Comparison of ENCODE assay signal across 17 mouse cellular contexts in the genomic region with DNA sequence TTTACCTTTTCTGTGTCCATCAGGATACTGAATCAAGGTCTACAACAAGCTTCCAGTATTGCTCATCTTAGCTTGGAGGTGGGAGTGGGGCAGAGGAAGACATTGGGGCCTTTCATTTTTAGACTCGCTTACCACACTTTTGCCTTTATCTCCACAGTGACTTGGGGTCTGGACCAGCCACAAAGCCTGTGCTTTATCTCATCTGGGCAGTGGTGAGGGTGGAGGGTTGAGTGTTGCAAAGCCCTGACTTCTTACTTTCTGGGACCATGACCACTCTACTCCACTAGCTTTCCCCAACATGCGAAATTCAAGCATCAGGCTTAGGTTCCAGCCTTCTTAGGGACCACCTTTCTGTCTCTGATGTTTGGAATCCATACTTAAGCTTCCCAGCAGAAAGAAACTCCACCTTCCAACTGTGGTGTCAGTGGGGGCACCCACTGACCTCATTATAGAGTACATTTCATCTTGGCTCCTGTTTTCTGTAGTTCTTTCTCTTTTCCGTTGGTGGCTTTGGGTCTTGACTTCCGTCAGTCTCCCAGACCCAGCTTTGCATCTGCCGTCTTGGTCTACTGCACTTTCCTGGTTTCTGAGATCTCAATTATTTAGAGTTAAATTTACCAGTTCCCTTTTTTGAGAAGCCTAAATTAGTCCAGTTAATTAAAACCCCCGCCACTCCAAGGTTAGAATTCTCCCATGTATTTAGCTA.
A peak's percentile ranks its signal among the peaks of the same experiment; 100 is the strongest.
DNase-seq lines count a peak whose midpoint lies in the region; ATAC-seq lines count a peak whose summit lies in the region.
"Had no signal": no experiment of that assay in that cellular context is flagged by ENCODE, and none has a peak within 500 bp of the region (broad histone marks: within the 10 kb centered on the region; RNA-seq: fewer than 3 reads in every experiment).

No protein-coding gene starts in this region.

- DNase-seq in heart, adult 11 months, result peak; percentile 54
- no peak for DNase-seq in heart, postnatal 4 days
- DNase-seq in heart, adult 9 months (ENCODE audit: low spot score in 2 of 2), result no peak
- no peak for DNase-seq in ovary, postnatal 10 days (ENCODE audit: low spot score)
- DNase-seq: adrenal gland, postnatal 10 days; adrenal gland, postnatal 36 days; cerebellum, adult 18-20 months; cerebellum, adult 9-10 months; cerebellum, postnatal 14 days; forebrain, postnatal 0 days; gastrocnemius, adult 2 months; gastrocnemius, postnatal 14 days; heart, adult 2 months had no signal

- peak; percentile 46; the same call in 1 of the 2 replicates for ATAC-seq in granulocyte monocyte progenitor cell, adult 5-6 weeks (replicated peaks; ENCODE audit: poor library complexity, severe bottlenecking)
- ATAC-seq in megakaryocyte progenitor cell, adult 5-6 weeks (replicated peaks; ENCODE audit: poor library complexity), result peak; percentile 72
- ATAC-seq: forebrain, embryonic 14.5 days; forebrain, postnatal 0 days; Patski had no signal
